Mouse (Mus musculus) limb, embryonic 13.5 days (tissue): Measurements from ENCODE around the gene Ghitm. TPM values are rescaled to one million over a fixed set of nuclear protein-coding genes. Genes with fewer than 3 reads are reported as not detected.

Experiments used
- ATAC-seq: fragments of 200-750 bp; cut with Nextera tagmentation; 2 replicates; pipeline ENCODE4 v1.8.0; 2017; ENCODE audit warnings: low read depth, moderate number of reproducible peaks, moderate TSS enrichment; ENCODE audit not compliant: low FRiP score
- H3K27ac ChIP-seq: fragments of 300-500 bp; sonication (generic); 2 replicates; pipeline ENCODE4 v1.5.1; 2015; ENCODE audit warnings: inconsistent platforms, mild to moderate bottlenecking, moderate library complexity
- H3K27me3 ChIP-seq: fragments of 300-500 bp; sonication (generic); 2 replicates; pipeline ENCODE4 v1.6.1; 2015; ENCODE audit warnings: mild to moderate bottlenecking, inconsistent platforms
- H3K36me3 ChIP-seq: fragments of 300-500 bp; sonication (generic); 2 replicates; pipeline ENCODE4 v1.6.1; 2015; ENCODE audit warnings: inconsistent platforms, mild to moderate bottlenecking, moderate library complexity
- H3K4me1 ChIP-seq: fragments of 300-500 bp; sonication (generic); 2 replicates; pipeline ENCODE4 v1.6.1; 2015; ENCODE audit warnings: inconsistent platforms
- H3K4me2 ChIP-seq: fragments of 300-500 bp; sonication (generic); replicated peaks from 2 replicates; pipeline ENCODE4 v1.6.1; 2015; ENCODE audit warnings: inconsistent platforms, mild to moderate bottlenecking, moderate library complexity
- H3K4me3 ChIP-seq: fragments of 300-500 bp; sonication (generic); 2 replicates; pipeline ENCODE4 v1.5.1; 2015; ENCODE audit warnings: moderate library complexity, mild to moderate bottlenecking, inconsistent platforms
- H3K9ac ChIP-seq: fragments of 300-500 bp; sonication (generic); 2 replicates; pipeline ENCODE4 v1.6.1; 2015; ENCODE audit warnings: mild to moderate bottlenecking, inconsistent platforms
- H3K9me3 ChIP-seq: fragments of 300-500 bp; sonication (generic); 2 replicates; pipeline ENCODE4 v1.6.1; 2016; ENCODE audit warnings: inconsistent platforms
- WGBS: fragments of 180-500 bp; shearing (Covaris S2); methylation state at CpG from one replicate; pipeline ENCODE4 v1.1.7; 2015; 5-methylcytosine and 5-hydroxymethylcytosine counted together
- polyA plus RNA-seq: library from polyadenylated mRNA; unstranded; fragments of >200 nt; fragmentation: Nextera tagmentation; extraction: Ambion mirVana; gene quantifications from 2 replicates; pipeline ENCODE4 v1.2.1, GENCODE M21; 2015

Gene Ghitm
- polyA plus RNA-seq, 1 experiment from 2014 or later: 175 TPM

GRCm38 (mm10) chr14:37101531-37101930 is 33.5 kb downstream of the Ghitm start:
- ATAC-seq: no peak
- Histone ChIP-seq H3K9me3 (no peaks in the 10 kb centered on the region), H3K9ac (no peak overlapping the region), H3K4me3 (no peak overlapping the region), H3K27ac (no peak overlapping the region), H3K4me1 (peaks cover 8% of the 10 kb centered on the region), H3K27me3 (peaks cover 40% of the 10 kb centered on the region), H3K36me3 (no peaks in the 10 kb centered on the region), H3K4me2 (no peak overlapping the region)
- 85% methylated on average over 5 of the region's 5 CpGs for WGBS

GRCm38 (mm10) chr14:37097956-37098530 is 37.0 kb downstream of the Ghitm start, which contains the start of gene Cdhr1:
TSS of gene Cdhr1 (minus strand) at chr14:37098347.
- peak within 1 kb of the TSS; percentile 59 for H3K4me2 ChIP-seq
- peak; percentile 52 for ATAC-seq
- H3K4me1 ChIP-seq: peaks cover 8% of the 10 kb centered on the region
- H3K4me3 ChIP-seq: peak within 1 kb of the TSS; percentile 32
- under 1% methylated on average over 30 of the region's 30 CpGs for WGBS
- H3K9me3 ChIP-seq: no peaks in the 10 kb centered on the region
- H3K27ac ChIP-seq: no peak within 1 kb of the TSS
- H3K9ac ChIP-seq: peak within 1 kb of the TSS; percentile 45; the same call in 1 of the 2 replicates
- no peaks in the 10 kb centered on the region for H3K36me3 ChIP-seq
- H3K27me3 ChIP-seq: peaks cover 53% of the 10 kb centered on the region

GRCm38 (mm10) chr14:37095556-37095955 is 39.5 kb downstream of the Ghitm start:
- WGBS: 76% methylated on average over 4 of the region's 4 CpGs
- no peaks in the 10 kb centered on the region for H3K36me3 ChIP-seq
- peaks cover 8% of the 10 kb centered on the region for H3K4me1 ChIP-seq
- ATAC-seq: no peak
- peaks cover 50% of the 10 kb centered on the region for H3K27me3 ChIP-seq
- no peaks in the 10 kb centered on the region for H3K9me3 ChIP-seq
- H3K9ac ChIP-seq: no peak overlapping the region
- H3K4me3 ChIP-seq: no peak overlapping the region
- H3K4me2 ChIP-seq: no peak overlapping the region
- H3K27ac ChIP-seq: no peak overlapping the region

- Histone ChIP-seq H3K9ac (no peak overlapping the region), H3K4me1 (peaks cover 8% of the 10 kb centered on the region), H3K36me3 (no peaks in the 10 kb centered on the region), H3K9me3 (no peaks in the 10 kb centered on the region), H3K27ac (no peak overlapping the region), H3K4me2 (no peak overlapping the region), H3K4me3 (no peak overlapping the region), H3K27me3 (peaks cover 42% of the 10 kb centered on the region)
- no peak for ATAC-seq
- 83% methylated on average over 6 of the region's 6 CpGs for WGBS
Observed at GRCm38 (mm10) chr14:37094436-37094835, 40.6 kb downstream of the Ghitm start.

- Histone ChIP-seq H3K27ac (no peak overlapping the region), H3K9ac (no peak overlapping the region), H3K36me3 (no peaks in the 10 kb centered on the region), H3K4me1 (no peaks in the 10 kb centered on the region), H3K4me2 (no peak overlapping the region), H3K27me3 (no peaks in the 10 kb centered on the region), H3K4me3 (no peak overlapping the region), H3K9me3 (no peaks in the 10 kb centered on the region)
- ATAC-seq: no peak
- 31% methylated on average over 4 of the region's 4 CpGs for WGBS
Observed at GRCm38 (mm10) chr14:37083755-37084154, 51.3 kb downstream of the Ghitm start.

- no peaks in the 10 kb centered on the region for H3K9me3 ChIP-seq
- H3K27me3 ChIP-seq: no peaks in the 10 kb centered on the region
- no peaks in the 10 kb centered on the region for H3K36me3 ChIP-seq
- no peak overlapping the region for H3K4me3 ChIP-seq
- H3K9ac ChIP-seq: no peak overlapping the region
- H3K4me2 ChIP-seq: no peak overlapping the region
- WGBS: 65% methylated on average over 1 of the region's 1 CpGs
- no peaks in the 10 kb centered on the region for H3K4me1 ChIP-seq
- H3K27ac ChIP-seq: no peak overlapping the region
- no peak for ATAC-seq
Observed at GRCm38 (mm10) chr14:37080724-37081123, 54.3 kb downstream of the Ghitm start.

Other genes with a start within 250 kb of the Ghitm start
- 44.6 and 54.3 TPM in 2 replicates for gene Ccser2, start 166.5 kb downstream of the Ghitm start, polyA plus RNA-seq
- gene Rgr, start 86.3 kb downstream of the Ghitm start, polyA plus RNA-seq: 0.15 TPM in 1 of 2 replicates, not detected in the other
- gene Lrit1, start 80.4 kb downstream of the Ghitm start, polyA plus RNA-seq: not detected in 2 replicates
- gene Lrit2, start 67.3 kb downstream of the Ghitm start, polyA plus RNA-seq: not detected in 2 replicates
- 0.04 and 0.11 TPM in 2 replicates for gene Cdhr1, start 36.9 kb downstream of the Ghitm start, polyA plus RNA-seq
- 1.3 TPM in 2 replicates for gene 2610528A11Rik, start 21.2 kb downstream of the Ghitm start, polyA plus RNA-seq